ENCODE assay signal across 10 mouse cellular contexts in genomic region chr4:153018138-153018921, GRCm38 (mm10).
A peak's percentile ranks its signal among the peaks of the same experiment; 100 is the strongest.
DNase-seq lines count a peak whose midpoint lies in the region; ATAC-seq lines count a peak whose summit lies in the region.
"Had no signal": no experiment of that assay in that cellular context is flagged by ENCODE, and none has a peak within 500 bp of the region (broad histone marks: within the 10 kb centered on the region; RNA-seq: fewer than 3 reads in every experiment).

No protein-coding gene starts in this region.

- DNase-seq in kidney, adult 9 months, result no peak
- DNase-seq in left cerebral cortex, postnatal 14 days (ENCODE audit: low spot score in 2 of 2), result peak; percentile 64 to 72
- DNase-seq in right cerebral cortex, postnatal 25 days, result peak; percentile 61
- no peak for DNase-seq in spleen, postnatal 36 days (ENCODE audit: low spot score in 2 of 2)
- DNase-seq in retina, embryonic 14.5 days (ENCODE audit: low spot score), result no peak
- no peak for DNase-seq in gastrocnemius, postnatal 4 days (ENCODE audit: low spot score in 2 of 2)
- DNase-seq: gastrocnemius, postnatal 14 days had no signal

- H3K4me2 ChIP-seq in kidney, embryonic 14.5 days (replicated peaks; ENCODE audit: low read depth, low read length), result peak overlapping the region; percentile 39
- H3K4me2 ChIP-seq in hindbrain, embryonic 12.5 days (replicated peaks), result 0 out of 2 replicates have a peak overlapping the region, but pooled peaks have one; percentile 6
- H3K4me2 ChIP-seq: liver, embryonic 15.5 days had no signal

- no peak for ATAC-seq in kidney, embryonic 14.5 days (ENCODE audit: low FRiP score, low TSS enrichment)
- 0 out of 2 replicates have a peak, but pooled peaks have one; percentile 2 for ATAC-seq in hindbrain, embryonic 12.5 days (ENCODE audit: low FRiP score)

- no peaks in the 10 kb centered on the region for H3K9me3 ChIP-seq in kidney, embryonic 14.5 days (ENCODE audit: control insufficient read depth, low read length)
- H3K9me3 ChIP-seq in hindbrain, embryonic 12.5 days (replicated peaks), result no peaks in the 10 kb centered on the region
- H3K9me3 ChIP-seq: liver, embryonic 15.5 days had no signal

- peaks cover 3% of the 10 kb centered on the region; the same call in 1 of the 2 replicates for H3K4me1 ChIP-seq in kidney, embryonic 14.5 days (ENCODE audit: control insufficient read depth, insufficient read depth, low read length)
- peaks cover 14% of the 10 kb centered on the region; the same call in 1 of the 2 replicates for H3K4me1 ChIP-seq in hindbrain, embryonic 12.5 days
- H3K4me1 ChIP-seq: liver, embryonic 15.5 days had no signal

- no peak overlapping the region for H3K27ac ChIP-seq in kidney, embryonic 14.5 days (ENCODE audit: low read depth, low read length)
- 0 out of 2 replicates have a peak overlapping the region, but pooled peaks have one; percentile 5 for H3K27ac ChIP-seq in hindbrain, embryonic 12.5 days
- H3K27ac ChIP-seq: liver, embryonic 15.5 days had no signal

- no peak overlapping the region; the same call in 1 of the 2 replicates for H3K9ac ChIP-seq in kidney, embryonic 14.5 days (ENCODE audit: low read depth, low read length)
- no peak overlapping the region for H3K9ac ChIP-seq in hindbrain, embryonic 12.5 days
- H3K9ac ChIP-seq: liver, embryonic 15.5 days had no signal

- 30% methylated on average over 28 of the region's 28 CpGs for WGBS in kidney, embryonic 14.5 days
- 56% methylated on average over 28 of the region's 28 CpGs for WGBS in hindbrain, embryonic 12.5 days

- peak overlapping the region; percentile 16; the same call in 1 of the 2 replicates for H3K4me3 ChIP-seq in kidney, embryonic 14.5 days (ENCODE audit: low read length)
- no peak overlapping the region for H3K4me3 ChIP-seq in hindbrain, embryonic 12.5 days
- H3K4me3 ChIP-seq: liver, embryonic 15.5 days had no signal

- intact Hi-C loops in left cerebral cortex, postnatal 14 days (cut with DNase I), result no loop called here

- no peaks in the 10 kb centered on the region for H3K36me3 ChIP-seq in kidney, embryonic 14.5 days (ENCODE audit: control insufficient read depth, insufficient read depth, low read length)
- H3K36me3 ChIP-seq in hindbrain, embryonic 12.5 days, result no peaks in the 10 kb centered on the region
- H3K36me3 ChIP-seq: liver, embryonic 15.5 days had no signal

- H3K27me3 ChIP-seq in kidney, embryonic 14.5 days (ENCODE audit: control insufficient read depth, insufficient read depth, low read length), result no peaks in the 10 kb centered on the region
- H3K27me3 ChIP-seq in hindbrain, embryonic 12.5 days, result no peaks in the 10 kb centered on the region
- H3K27me3 ChIP-seq: liver, embryonic 15.5 days had no signal

Comparison
In these comparisons a context has a peak if more than half of its experiments do, and no peak if none do; other contexts are left out.
1. DNase-seq: peak in left cerebral cortex, postnatal 14 days (2 of 2) and right cerebral cortex, postnatal 25 days (single experiment); none in kidney, adult 9 months (single experiment), spleen, postnatal 36 days (0 of 2), retina, embryonic 14.5 days (single experiment) and gastrocnemius, postnatal 4 days (0 of 2).